28 mouse cellular contexts compared by ENCODE assay signal in the genomic region with DNA sequence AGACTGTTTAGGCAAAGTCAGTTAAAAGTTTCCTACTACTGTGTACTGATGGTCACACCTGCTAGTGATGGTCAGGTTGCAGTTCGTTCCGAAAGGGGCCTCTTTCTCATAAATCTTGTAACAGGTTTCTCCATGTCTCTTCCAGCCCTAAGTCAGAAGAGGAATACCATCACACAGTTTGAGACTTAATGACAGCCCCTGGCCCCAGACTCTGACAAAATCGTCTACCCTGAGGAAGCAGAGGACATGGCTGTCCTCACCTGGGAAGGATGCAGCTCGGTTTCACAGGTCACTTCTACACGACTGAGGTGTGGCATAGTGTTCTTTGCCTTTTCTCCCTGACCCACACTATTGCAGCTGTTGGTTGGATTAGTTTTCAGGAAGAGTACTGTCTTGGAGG.
"Had no signal": no experiment of that assay in that cellular context is flagged by ENCODE, and none has a peak within 500 bp of the region (broad histone marks: within the 10 kb centered on the region; RNA-seq: fewer than 3 reads in every experiment).

No protein-coding gene starts in this region.

- H3K27ac ChIP-seq: limb, embryonic 10.5 days; limb, embryonic 12.5 days; limb, embryonic 13.5 days; limb, embryonic 15.5 days; liver, embryonic 12.5 days; liver, embryonic 13.5 days; liver, embryonic 14.5 days; liver, embryonic 15.5 days; lung, embryonic 15.5 days; macrophage; midbrain, embryonic 10.5 days; midbrain, embryonic 12.5 days; midbrain, embryonic 13.5 days; midbrain, embryonic 15.5 days; neural tube, embryonic 12.5 days had no signal

- H3K4me1 ChIP-seq: limb, embryonic 10.5 days; limb, embryonic 13.5 days; limb, embryonic 15.5 days; liver, embryonic 13.5 days; liver, embryonic 15.5 days had no signal

- H3K9ac ChIP-seq: limb, embryonic 12.5 days; limb, embryonic 13.5 days; limb, embryonic 15.5 days; liver, embryonic 12.5 days; liver, embryonic 13.5 days; liver, embryonic 14.5 days; liver, embryonic 15.5 days; liver, postnatal 0 days; lung, embryonic 14.5 days; lung, embryonic 15.5 days; midbrain, embryonic 12.5 days; midbrain, embryonic 13.5 days; midbrain, embryonic 15.5 days; neural tube, embryonic 12.5 days had no signal

- H3K4me3 ChIP-seq: limb, embryonic 10.5 days; limb, embryonic 12.5 days; limb, embryonic 13.5 days; limb, embryonic 15.5 days; liver, embryonic 12.5 days; liver, embryonic 13.5 days; liver, embryonic 15.5 days; lung, embryonic 15.5 days; megakaryocyte, embryonic 14.5 days; midbrain, embryonic 10.5 days; midbrain, embryonic 12.5 days; midbrain, embryonic 13.5 days; midbrain, embryonic 15.5 days; myocyte; neural tube, embryonic 12.5 days had no signal

- H3K36me3 ChIP-seq: limb, embryonic 13.5 days; limb, embryonic 15.5 days; liver, embryonic 12.5 days; liver, embryonic 13.5 days; liver, embryonic 15.5 days; lung, embryonic 15.5 days; midbrain, embryonic 12.5 days; midbrain, embryonic 13.5 days; midbrain, embryonic 15.5 days; neural tube, embryonic 12.5 days had no signal

- H3K9me3 ChIP-seq: limb, embryonic 10.5 days; limb, embryonic 12.5 days; limb, embryonic 13.5 days; limb, embryonic 15.5 days; liver, embryonic 12.5 days; liver, embryonic 13.5 days; liver, embryonic 15.5 days; lung, embryonic 15.5 days; megakaryocyte, embryonic 14.5 days; midbrain, embryonic 10.5 days; midbrain, embryonic 12.5 days; midbrain, embryonic 13.5 days; midbrain, embryonic 15.5 days; neural tube, embryonic 12.5 days had no signal

- H3K27me3 ChIP-seq: limb, embryonic 12.5 days; limb, embryonic 13.5 days; limb, embryonic 15.5 days; liver, embryonic 12.5 days; liver, embryonic 13.5 days; liver, embryonic 15.5 days; lung, embryonic 15.5 days; midbrain, embryonic 15.5 days had no signal

- DNase-seq: left cerebral cortex, postnatal 4 days; liver; liver, embryonic 13.5 days; liver, postnatal 0 days; lung, adult 18-20 months; lung, adult 2 months; lung, embryonic 14.5 days; lung, postnatal 10 days; lung, postnatal 14 days; lung, postnatal 36 days; lung, postnatal 4 days; midbrain, embryonic 14.5 days had no signal
